Mouse (Mus musculus) intestine, embryonic 16.5 days (tissue): Measurements from ENCODE around the gene Capn10. TPM values are rescaled to one million over a fixed set of nuclear protein-coding genes. Genes with fewer than 3 reads are reported as not detected.
A peak's percentile ranks its signal among the peaks of the same experiment; 100 is the strongest.

Experiments used
- ATAC-seq: fragments of 200-750 bp; cut with Nextera tagmentation; 2 replicates; pipeline ENCODE4 v1.8.0; 2017; ENCODE audit warnings: moderate TSS enrichment, moderate library complexity
- H3K27ac ChIP-seq: fragments of 300-500 bp; sonication (generic); 2 replicates; pipeline ENCODE4 v1.5.1; 2014; ENCODE audit warnings: mild to moderate bottlenecking, low read length
- H3K27me3 ChIP-seq: fragments of 300-500 bp; sonication (generic); replicated peaks from 2 replicates; pipeline ENCODE4 v1.6.1; 2014; ENCODE audit warnings: low read length, control low read depth, mixed read lengths; ENCODE audit not compliant: control insufficient read depth, insufficient read depth
- H3K36me3 ChIP-seq: fragments of 300-500 bp; sonication (generic); 2 replicates; pipeline ENCODE4 v1.6.1; 2014; ENCODE audit warnings: low read length, control low read depth; ENCODE audit not compliant: control insufficient read depth, insufficient read depth
- H3K4me1 ChIP-seq: fragments of 300-500 bp; sonication (generic); 2 replicates; pipeline ENCODE4 v1.6.1; 2014; ENCODE audit warnings: low read length, control low read depth, mixed read lengths; ENCODE audit not compliant: control insufficient read depth, insufficient read depth
- H3K4me2 ChIP-seq: fragments of 300-500 bp; sonication (generic); 2 replicates; pipeline ENCODE4 v1.6.1; 2014; ENCODE audit warnings: low read depth, low read length, control low read depth
- H3K4me3 ChIP-seq: fragments of 300-500 bp; sonication (generic); 2 replicates; pipeline ENCODE4 v1.5.1; 2014; ENCODE audit warnings: mild to moderate bottlenecking, low read length
- H3K9ac ChIP-seq: fragments of 300-500 bp; sonication (generic); 2 replicates; pipeline ENCODE4 v1.6.1; 2014; ENCODE audit warnings: low read depth, low read length
- H3K9me3 ChIP-seq: fragments of 300-500 bp; sonication (generic); 2 replicates; pipeline ENCODE4 v1.6.1; 2016; ENCODE audit warnings: low read length, control low read depth; ENCODE audit not compliant: control insufficient read depth
- WGBS: fragments of 180-500 bp; shearing (Covaris S2); extraction: QIAGEN DNeasy Blood & Tissue Kit; methylation state at CpG from one replicate; pipeline ENCODE4 v1.1.7; 2014; 5-methylcytosine and 5-hydroxymethylcytosine counted together
- polyA plus RNA-seq: library from polyadenylated mRNA; unstranded; fragments of >200 nt; fragmentation: Nextera tagmentation; extraction: Ambion mirVana; gene quantifications from 2 replicates; pipeline ENCODE4 v1.2.1, GENCODE M21; 2015

The Capn10 gene
- polyA plus RNA-seq, 1 experiment from 2014 or later, result 31.1 TPM

DNA sequence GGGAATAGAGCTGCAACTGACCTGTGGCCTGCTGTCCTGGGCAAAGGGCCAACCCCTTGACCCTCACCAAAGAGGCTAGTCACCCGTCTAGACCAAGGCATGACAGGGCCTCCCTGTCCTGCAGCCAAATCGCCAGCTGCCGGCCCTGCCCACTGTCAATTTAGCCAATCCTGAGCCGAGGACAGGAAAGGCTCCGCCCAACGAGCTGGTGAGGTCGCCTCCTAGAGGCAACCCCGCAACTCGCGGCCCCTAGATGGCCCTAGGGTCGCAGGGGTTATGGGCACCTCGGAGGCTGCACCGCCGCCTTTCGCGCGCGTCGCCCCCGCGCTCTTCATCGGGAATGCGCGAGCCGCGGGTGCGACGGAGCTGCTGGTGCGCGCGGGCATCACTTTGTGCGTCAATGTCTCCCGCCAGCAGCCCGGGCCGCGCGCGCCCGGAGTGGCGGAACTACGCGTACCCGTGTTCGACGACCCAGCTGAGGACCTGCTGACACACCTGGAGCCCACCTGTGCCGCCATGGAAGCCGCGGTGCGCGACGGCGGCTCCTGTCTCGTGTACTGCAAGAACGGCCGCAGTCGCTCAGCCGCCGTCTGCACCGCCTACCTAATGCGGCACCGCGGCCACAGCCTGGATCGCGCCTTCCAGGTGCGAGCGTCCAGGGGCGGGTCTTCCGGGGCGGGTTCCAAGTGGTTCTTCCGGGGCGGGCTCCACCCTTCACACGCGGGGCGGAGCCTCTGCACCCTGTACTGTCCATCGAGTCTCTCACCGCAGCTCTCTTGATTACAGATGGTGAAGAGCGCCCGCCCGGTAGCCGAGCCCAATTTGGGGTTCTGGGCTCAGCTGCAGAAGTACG lies 27.2 kb upstream of the Capn10 start, which contains the start of gene Dusp28:
Gene Dusp28 (plus strand): TSS at position 203 of the 853 bp plus-strand sequence.
- Histone ChIP-seq H3K9me3 (no peaks in the 10 kb centered on the region), H3K27me3 (no peaks in the 10 kb centered on the region), H3K36me3 (no peaks in the 10 kb centered on the region), H3K4me1 (peaks cover 21% of the 10 kb centered on the region), H3K27ac (peak within 1 kb of the TSS; percentile 93), H3K4me2 (peak within 1 kb of the TSS; percentile 82), H3K4me3 (peak within 1 kb of the TSS; percentile 75), H3K9ac (peak within 1 kb of the TSS; percentile 79)
- under 1% methylated on average over 81 of the region's 81 CpGs for WGBS
- peak; percentile 89 for ATAC-seq

DNA sequence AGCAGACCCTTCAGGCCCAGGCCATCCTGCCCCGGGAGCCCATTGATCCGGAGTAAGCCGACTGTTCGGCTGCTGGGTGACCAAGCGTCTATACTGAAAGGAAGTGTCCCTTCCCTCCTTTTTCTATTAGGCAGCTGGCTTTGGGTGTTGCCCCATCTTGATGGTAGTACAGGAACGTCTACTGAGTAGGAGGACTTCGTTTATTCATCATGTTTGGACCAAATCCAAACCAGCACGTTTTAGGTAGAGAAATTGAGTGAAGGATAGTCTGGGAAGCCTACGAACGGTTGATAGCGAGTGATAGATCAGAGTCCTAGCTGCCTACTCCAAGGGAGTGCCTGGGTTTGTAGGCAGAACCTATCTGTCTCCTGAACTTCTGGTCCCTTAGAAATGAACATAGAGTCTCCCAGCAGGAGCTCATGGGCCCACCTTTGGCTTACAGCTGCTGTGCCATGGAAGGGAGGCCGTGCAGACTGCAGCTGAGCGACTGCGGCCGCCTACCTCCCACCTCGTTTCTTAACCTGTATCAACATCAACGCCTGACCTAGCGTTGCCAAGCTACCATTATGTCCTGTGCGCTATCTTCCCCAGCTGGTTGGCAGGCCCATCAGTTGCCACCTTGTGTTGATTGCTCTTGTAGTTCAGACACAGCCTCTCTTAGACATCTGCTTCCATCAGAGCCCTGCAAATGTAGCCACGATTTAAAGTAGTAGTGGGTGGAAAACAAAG lies 26.4 kb upstream of the Capn10 start:
- peak overlapping the region; percentile 71 for H3K27ac ChIP-seq
- H3K4me1 ChIP-seq, result peaks cover 29% of the 10 kb centered on the region
- H3K9me3 ChIP-seq, result no peaks in the 10 kb centered on the region
- peak overlapping the region; percentile 82 for H3K4me2 ChIP-seq
- 42% methylated on average over 20 of the region's 20 CpGs for WGBS
- no peaks in the 10 kb centered on the region for H3K36me3 ChIP-seq
- peak overlapping the region; percentile 75 for H3K4me3 ChIP-seq
- no peak; the same call in 1 of the 2 replicates for ATAC-seq
- H3K9ac ChIP-seq, result peak overlapping the region; percentile 79
- H3K27me3 ChIP-seq, result no peaks in the 10 kb centered on the region

DNA sequence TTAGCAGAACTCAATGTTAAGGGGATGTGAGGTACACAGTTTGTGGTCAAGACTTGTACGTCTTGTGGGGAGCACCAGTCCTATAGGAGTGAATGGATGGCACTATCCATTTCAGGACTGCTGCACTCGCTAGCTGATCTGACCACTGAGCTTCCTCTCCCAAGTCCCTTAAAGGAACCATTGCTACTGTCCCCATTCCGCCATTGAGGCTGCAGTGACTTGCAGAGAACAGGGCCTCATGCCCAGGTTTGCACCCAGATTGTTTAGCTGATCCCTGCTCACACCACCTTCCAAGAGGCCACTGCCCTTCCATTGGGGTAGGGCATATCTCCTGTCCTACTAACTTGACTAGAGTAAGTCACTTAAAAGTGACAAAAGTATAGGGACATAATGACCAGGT lies 25.5 kb upstream of the Capn10 start:
- WGBS, result 87% methylated on average over 3 of the region's 3 CpGs
- no peak overlapping the region for H3K4me2 ChIP-seq

DNA sequence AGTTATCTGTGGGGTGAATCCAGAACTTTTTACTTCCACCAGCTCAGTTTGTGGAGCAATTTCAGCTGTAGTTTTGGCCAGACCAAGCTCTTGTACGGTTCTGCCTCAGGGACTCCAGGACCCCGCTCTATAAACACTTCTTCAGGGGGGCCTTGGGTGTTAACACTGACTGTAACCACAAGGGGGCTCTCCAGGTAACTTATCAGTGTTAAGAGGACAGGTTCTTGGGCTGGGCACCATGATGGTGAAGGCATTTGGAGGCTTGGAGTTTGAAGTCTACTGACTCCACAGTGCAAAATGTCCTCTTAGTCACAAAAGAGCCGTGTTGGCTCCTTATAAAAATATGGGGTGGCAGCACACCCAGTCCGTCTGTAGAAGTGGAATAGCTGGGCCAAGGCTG lies 25.1 kb upstream of the Capn10 start:
- no peak overlapping the region for H3K4me3 ChIP-seq
- H3K9me3 ChIP-seq, result no peaks in the 10 kb centered on the region
- H3K27ac ChIP-seq, result no peak overlapping the region
- peaks cover 27% of the 10 kb centered on the region for H3K4me1 ChIP-seq
- no peaks in the 10 kb centered on the region for H3K36me3 ChIP-seq
- no peak overlapping the region for H3K9ac ChIP-seq
- H3K4me2 ChIP-seq, result no peak overlapping the region
- ATAC-seq, result no peak
- WGBS, result 75% methylated on average over 4 of the region's 4 CpGs
- no peaks in the 10 kb centered on the region for H3K27me3 ChIP-seq

More for the DNA sequence above, 25.5 kb upstream of the Capn10 start:
- H3K9me3 ChIP-seq, result no peaks in the 10 kb centered on the region
- H3K27ac ChIP-seq, result no peak overlapping the region
- H3K27me3 ChIP-seq, result no peaks in the 10 kb centered on the region
- H3K9ac ChIP-seq, result no peak overlapping the region
- H3K4me1 ChIP-seq, result peaks cover 27% of the 10 kb centered on the region
- no peaks in the 10 kb centered on the region for H3K36me3 ChIP-seq
- no peak for ATAC-seq
- H3K4me3 ChIP-seq, result no peak overlapping the region

DNA sequence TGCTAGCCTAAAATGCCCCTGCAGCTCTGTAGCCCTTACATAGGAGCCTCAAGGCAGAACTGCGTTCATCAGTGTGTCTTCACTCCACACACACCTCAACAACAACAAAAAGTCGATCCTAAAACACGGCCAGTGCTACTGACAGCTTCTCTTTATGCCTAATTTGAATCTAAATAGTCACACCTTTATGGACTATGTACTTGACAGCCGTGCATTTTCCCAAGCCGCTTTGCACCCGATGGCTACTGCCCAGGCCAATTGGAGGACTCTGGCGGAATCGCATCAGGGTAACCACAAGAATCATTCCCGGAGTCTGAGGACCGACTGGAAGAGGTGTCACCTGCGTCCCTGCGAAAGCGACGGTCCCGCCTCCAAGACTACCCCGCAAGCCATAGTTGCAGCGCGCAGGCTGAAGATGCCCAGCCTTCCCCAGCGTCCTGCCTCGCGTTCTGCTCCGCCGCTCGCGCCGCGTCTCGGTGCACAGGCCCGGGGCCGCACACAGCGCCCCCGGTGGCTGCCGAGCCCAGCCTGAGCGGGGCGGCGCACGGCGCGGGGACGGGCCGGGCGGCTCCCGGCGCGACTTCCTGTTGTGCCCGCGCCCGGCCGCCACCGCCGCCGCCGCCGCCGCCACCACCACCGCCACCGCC lies 23.8 kb upstream of the Capn10 start, which contains the start of gene Rnpepl1:
Gene Rnpepl1 (plus strand): TSS at position 545 of the 647 bp plus-strand sequence.
- Histone ChIP-seq H3K36me3 (peaks cover 5% of the 10 kb centered on the region), H3K4me3 (peak within 1 kb of the TSS; percentile 82), H3K9me3 (no peaks in the 10 kb centered on the region), H3K4me2 (peak within 1 kb of the TSS; percentile 59), H3K27me3 (no peaks in the 10 kb centered on the region), H3K4me1 (peaks cover 27% of the 10 kb centered on the region), H3K9ac (peak within 1 kb of the TSS; percentile 94), H3K27ac (peak within 1 kb of the TSS; percentile 95)
- under 1% methylated on average over 44 of the region's 57 CpGs for WGBS
- peak; percentile 67 for ATAC-seq

DNA sequence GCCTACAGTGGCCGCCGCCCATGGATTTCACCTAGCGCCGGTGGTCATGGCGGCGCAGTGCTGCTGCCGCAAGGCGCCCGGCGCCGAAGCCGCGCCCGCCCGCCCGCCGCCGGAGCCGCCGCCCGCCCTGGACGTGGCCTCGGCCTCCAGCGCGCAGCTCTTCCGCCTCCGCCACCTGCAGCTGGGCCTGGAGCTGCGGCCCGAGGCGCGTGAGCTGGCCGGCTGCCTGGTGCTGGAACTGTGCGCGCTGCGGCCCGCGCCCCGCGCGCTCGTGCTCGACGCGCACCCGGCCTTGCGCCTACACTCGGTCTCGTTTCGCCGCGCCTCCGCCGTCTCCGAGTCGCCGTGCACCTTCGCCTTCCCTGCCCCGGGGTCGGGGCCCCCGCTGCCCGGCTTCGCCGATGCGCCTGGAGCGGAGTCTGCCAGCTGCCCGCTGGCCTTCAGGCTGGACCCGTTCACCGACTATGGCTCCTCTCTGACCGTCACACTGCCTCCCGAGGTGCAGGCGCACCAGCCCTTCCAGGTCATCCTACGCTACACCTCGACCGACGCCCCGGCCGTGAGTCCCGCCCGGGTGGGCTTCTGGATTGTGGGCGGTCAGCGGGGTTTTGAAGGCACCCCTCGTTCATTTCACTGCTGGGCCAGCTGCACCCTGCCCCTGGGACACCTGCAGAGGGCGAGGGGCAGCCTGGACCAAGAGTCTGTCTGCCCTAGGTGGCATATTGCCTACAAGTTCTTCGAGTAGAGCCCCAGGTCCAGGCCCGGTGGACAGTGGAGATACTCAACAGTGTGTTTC lies 23.1 kb upstream of the Capn10 start:
- peak; percentile 24 for ATAC-seq
- Histone ChIP-seq H3K36me3 (peaks cover 5% of the 10 kb centered on the region), H3K27me3 (no peaks in the 10 kb centered on the region), H3K9me3 (no peaks in the 10 kb centered on the region), H3K4me3 (peak overlapping the region; percentile 82), H3K9ac (peak overlapping the region; percentile 94), H3K4me2 (peak overlapping the region; percentile 59), H3K27ac (peak overlapping the region; percentile 95), H3K4me1 (peaks cover 27% of the 10 kb centered on the region)
- WGBS, result under 1% methylated on average over 81 of the region's 85 CpGs

DNA sequence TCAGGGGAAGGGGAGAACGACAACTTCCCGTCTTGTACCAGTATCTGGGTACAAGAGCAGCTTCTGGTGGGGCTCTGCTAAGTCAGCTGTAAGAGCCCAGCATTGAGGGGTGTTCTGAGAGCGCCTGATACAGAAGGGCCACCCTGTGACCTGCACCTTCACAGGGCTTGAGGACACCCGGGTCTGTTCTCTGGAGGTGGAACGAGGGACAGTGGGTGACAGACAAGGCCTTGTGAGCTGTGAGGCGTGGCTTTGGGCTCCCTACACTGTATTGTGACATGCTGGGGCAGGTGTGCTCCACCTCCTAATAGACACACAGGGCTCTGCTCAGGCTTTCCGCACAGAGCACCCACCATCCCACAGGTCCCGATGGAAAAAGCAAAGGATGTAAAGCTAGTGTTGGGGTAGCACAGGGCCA lies 22.4 kb upstream of the Capn10 start:
- Histone ChIP-seq H3K9me3 (no peaks in the 10 kb centered on the region), H3K4me2 (peak overlapping the region; percentile 59), H3K27ac (peak overlapping the region; percentile 95), H3K4me1 (peaks cover 27% of the 10 kb centered on the region), H3K36me3 (peaks cover 11% of the 10 kb centered on the region), H3K27me3 (no peaks in the 10 kb centered on the region), H3K9ac (peak overlapping the region; percentile 94), H3K4me3 (peak overlapping the region; percentile 82)
- peak; percentile 40 for ATAC-seq
- 33% methylated on average over 8 of the region's 8 CpGs for WGBS

DNA sequence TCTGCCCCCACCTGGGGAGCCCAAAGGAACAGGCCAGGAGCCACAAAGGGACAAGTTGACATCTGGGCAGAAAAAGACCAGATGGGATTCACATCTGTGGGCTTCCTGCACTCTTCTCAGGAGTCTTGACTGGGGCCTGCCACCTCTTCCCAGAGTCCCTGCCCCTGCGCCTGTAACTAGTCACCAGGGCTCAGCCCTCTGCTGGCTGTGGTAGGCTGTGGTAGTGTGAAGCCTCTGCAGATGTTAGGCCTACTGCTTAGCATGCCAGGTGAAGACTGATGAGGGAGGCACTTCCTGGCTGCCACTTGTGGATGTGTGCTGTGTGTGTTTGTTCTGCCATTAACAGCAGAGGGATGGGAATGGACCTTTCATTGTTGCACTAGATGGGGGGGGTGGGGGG lies 21.9 kb upstream of the Capn10 start:
- H3K9me3 ChIP-seq, result no peaks in the 10 kb centered on the region
- peaks cover 15% of the 10 kb centered on the region for H3K36me3 ChIP-seq
- H3K27ac ChIP-seq, result peak overlapping the region; percentile 95

More for the DNA sequence above, 21.9 kb upstream of the Capn10 start:
- Histone ChIP-seq H3K4me1 (peaks cover 27% of the 10 kb centered on the region), H3K4me2 (peak overlapping the region; percentile 59), H3K4me3 (peak overlapping the region; percentile 82), H3K27me3 (no peaks in the 10 kb centered on the region), H3K9ac (peak overlapping the region; percentile 94)
- ATAC-seq, result peak; percentile 20; the same call in 1 of the 2 replicates
- WGBS, result 30% methylated on average over 1 of the region's 1 CpGs
